Mouse (Mus musculus) ES-Bruce4 (cell line): ENCODE data around the gene Chit1. TPM values are rescaled to one million over a fixed set of nuclear protein-coding genes. Genes with fewer than 3 reads are reported as not detected.

Experiments
- H3K27ac ChIP-seq: 2 replicates; pipeline ENCODE4 v1.5.1; 2012; ENCODE audit warnings: low read length, inconsistent platforms; ENCODE audit not compliant: insufficient read depth
- H3K27me3 ChIP-seq: 2 replicates; pipeline ENCODE4 v1.6.1; 2012; ENCODE audit warnings: mild to moderate bottlenecking, low read length, inconsistent platforms; ENCODE audit not compliant: control insufficient read depth, poor library complexity, insufficient read depth, severe bottlenecking
- H3K36me3 ChIP-seq: 2 replicates; pipeline ENCODE4 v1.6.1; 2012; ENCODE audit warnings: inconsistent platforms, mild to moderate bottlenecking, low read length, moderate library complexity; ENCODE audit not compliant: control insufficient read depth, poor library complexity, insufficient read depth, severe bottlenecking
- H3K4me1 ChIP-seq: one replicate; pipeline ENCODE4 v1.8.1; 2011; ENCODE audit warnings: low read length; ENCODE audit not compliant: control insufficient read depth, insufficient read depth
- H3K4me3 ChIP-seq: 2 replicates; pipeline ENCODE4 v1.5.1; 2011; ENCODE audit warnings: low read depth, mild to moderate bottlenecking, low read length
- H3K9ac ChIP-seq: 2 replicates; pipeline ENCODE4 v1.6.1; 2012; ENCODE audit warnings: low read depth, mild to moderate bottlenecking, inconsistent platforms; ENCODE audit not compliant: poor library complexity, severe bottlenecking
- H3K9me3 ChIP-seq: replicated peaks from 2 replicates; pipeline ENCODE4 v1.6.1; 2012; ENCODE audit warnings: mild to moderate bottlenecking, low read length, inconsistent platforms; ENCODE audit not compliant: control insufficient read depth, poor library complexity, insufficient read depth, severe bottlenecking
- CTCF ChIP-seq: IDR thresholded peaks from one replicate; pipeline ENCODE4 v1.8.1; 2011; ENCODE audit warnings: low read depth, low read length
- EP300 ChIP-seq: IDR thresholded peaks from 2 replicates; pipeline ENCODE4 v1.6.1; 2011; ENCODE audit warnings: low read depth, low read length; ENCODE audit not compliant: insufficient read depth
- POLR2A ChIP-seq: IDR thresholded peaks from one replicate; pipeline ENCODE4 v1.8.1; 2011; ENCODE audit warnings: low read length; ENCODE audit not compliant: insufficient read depth
- polyA plus RNA-seq: library from polyadenylated mRNA; stranded (reverse); fragments of >200 nt; gene quantifications from 2 replicates; pipeline ENCODE4 v1.2.4, GENCODE M21; 2011; ENCODE audit warnings: low read depth; ENCODE audit not compliant: missing spikeins, insufficient read depth, insufficient read length

Gene Chit1
- polyA plus RNA-seq, 1 experiment = not detected

DNA sequence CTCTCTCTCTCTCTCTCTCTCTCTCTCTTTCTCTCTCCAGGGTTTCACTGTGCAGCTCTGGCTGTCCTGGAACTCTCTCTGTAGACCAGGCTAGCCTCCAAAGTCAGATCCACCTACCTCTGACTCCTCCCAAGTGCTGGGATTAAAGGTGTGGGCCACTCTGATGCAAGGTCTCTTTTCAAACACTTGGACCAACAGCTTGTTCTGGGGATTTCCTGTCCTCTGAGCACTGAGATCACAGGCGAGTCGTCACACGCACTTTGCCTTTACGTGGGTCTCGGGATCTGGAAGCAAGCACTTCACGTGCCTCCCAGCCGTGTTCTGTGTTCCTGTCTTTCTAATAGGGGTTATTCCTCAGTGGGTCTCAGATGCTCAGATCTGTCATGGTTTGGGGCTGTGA lies 3.0 kb downstream of the Chit1 start:
- Histone ChIP-seq H3K9ac (no peak overlapping the region), H3K4me1 (no peaks in the 10 kb centered on the region), H3K9me3 (no peaks in the 10 kb centered on the region), H3K27me3 (no peaks in the 10 kb centered on the region), H3K4me3 (no peak overlapping the region), H3K36me3 (no peaks in the 10 kb centered on the region), H3K27ac (no peak overlapping the region)
- no peak for TF ChIP-seq EP300
- TF ChIP-seq CTCF = no peak
- TF ChIP-seq POLR2A = no peak

DNA sequence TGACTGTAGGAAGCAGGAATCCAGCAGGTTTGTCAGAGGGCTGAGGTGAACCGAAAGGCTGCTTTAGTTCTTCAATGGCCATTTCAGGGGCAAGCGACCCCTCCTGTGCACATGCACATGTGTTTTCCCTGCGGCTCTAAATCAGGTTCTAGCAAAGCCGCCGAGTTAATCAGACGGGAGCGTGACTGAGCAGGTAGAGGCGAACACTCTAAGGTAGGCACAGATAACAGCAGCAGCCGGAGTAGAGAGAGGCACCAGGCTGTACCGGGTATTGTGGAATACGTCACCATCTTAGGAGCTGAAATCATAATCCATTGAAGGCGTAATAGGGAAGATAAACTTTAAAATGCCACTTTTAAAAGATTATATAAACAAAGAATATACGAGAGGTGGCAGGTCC lies 3.7 kb downstream of the Chit1 start:
- Histone ChIP-seq H3K9me3 (no peaks in the 10 kb centered on the region), H3K4me3 (no peak overlapping the region), H3K27me3 (no peaks in the 10 kb centered on the region), H3K4me1 (no peaks in the 10 kb centered on the region), H3K36me3 (no peaks in the 10 kb centered on the region), H3K27ac (no peak overlapping the region), H3K9ac (no peak overlapping the region)
- no peak for TF ChIP-seq EP300

DNA sequence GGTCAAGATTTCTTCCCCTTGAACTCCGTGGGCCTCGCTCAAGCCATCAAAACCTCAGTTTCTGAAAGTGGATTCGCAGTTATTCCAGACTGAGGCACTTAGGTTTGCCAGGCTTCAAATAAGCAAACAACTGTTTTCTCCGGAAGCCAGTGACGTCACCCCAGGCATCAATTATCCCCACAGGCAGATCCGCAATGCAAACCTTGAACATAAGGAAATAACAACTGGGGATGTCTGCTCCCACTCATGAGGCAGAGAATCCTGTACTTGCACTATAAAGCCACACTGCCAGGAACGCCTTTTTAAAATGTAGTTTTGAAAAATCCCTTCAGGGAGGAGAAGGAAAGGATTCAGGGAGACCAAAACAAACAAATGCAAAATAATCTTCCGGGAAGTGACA lies 4.4 kb downstream of the Chit1 start:
- no peak overlapping the region for H3K4me3 ChIP-seq
- H3K36me3 ChIP-seq = no peaks in the 10 kb centered on the region
- H3K9ac ChIP-seq = no peak overlapping the region
- H3K4me1 ChIP-seq = no peaks in the 10 kb centered on the region
- H3K27ac ChIP-seq = no peak overlapping the region
- no peak for TF ChIP-seq CTCF
- no peak for TF ChIP-seq EP300
- no peak for TF ChIP-seq POLR2A
- H3K27me3 ChIP-seq = no peaks in the 10 kb centered on the region
- no peaks in the 10 kb centered on the region for H3K9me3 ChIP-seq

DNA sequence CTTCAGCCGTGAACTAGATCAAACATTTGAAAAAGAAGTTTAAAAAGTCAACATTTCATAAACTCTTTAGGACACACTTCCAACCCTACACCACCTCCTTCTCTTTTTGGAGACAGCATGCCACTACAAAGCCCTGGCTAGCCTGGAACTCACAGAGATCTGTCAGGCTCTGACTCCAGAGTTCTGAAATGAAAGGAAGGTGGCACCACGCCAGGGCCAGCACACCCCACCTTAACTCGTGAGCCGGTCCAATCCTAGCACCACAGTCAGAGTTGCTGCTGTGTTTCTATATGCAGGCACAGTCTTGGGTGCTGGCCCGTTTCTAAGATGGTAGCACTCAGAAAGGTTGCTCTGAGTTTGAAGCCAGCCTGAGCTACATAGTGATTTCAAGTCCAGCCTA lies 6.1 kb downstream of the Chit1 start:
- Histone ChIP-seq H3K9ac (no peak overlapping the region), H3K9me3 (no peaks in the 10 kb centered on the region), H3K27ac (no peak overlapping the region), H3K27me3 (no peaks in the 10 kb centered on the region), H3K4me3 (no peak overlapping the region), H3K4me1 (no peaks in the 10 kb centered on the region), H3K36me3 (no peaks in the 10 kb centered on the region)
- no peak for TF ChIP-seq EP300
- no peak for TF ChIP-seq POLR2A
- TF ChIP-seq CTCF = no peak

DNA sequence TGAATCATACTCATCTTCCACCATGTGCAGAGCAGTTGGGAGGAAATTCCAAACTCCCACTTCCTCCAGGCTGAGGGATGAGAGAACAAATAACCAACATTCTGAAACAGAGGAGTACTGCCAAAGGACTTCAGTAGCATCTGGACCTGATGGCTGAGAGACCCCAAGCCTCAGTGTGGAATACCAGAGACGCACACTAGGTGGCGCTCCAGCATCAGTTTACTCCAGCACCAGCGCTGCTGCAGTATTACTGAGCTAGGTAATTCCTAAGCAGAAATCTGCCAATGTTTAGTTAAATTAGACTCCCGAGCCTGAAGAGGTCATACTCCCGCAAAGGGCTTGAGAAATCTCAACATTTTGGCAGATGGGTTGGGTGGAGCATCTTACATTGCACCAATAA lies 9.1 kb downstream of the Chit1 start:
- Histone ChIP-seq H3K9me3 (no peaks in the 10 kb centered on the region), H3K4me3 (no peak overlapping the region), H3K27me3 (no peaks in the 10 kb centered on the region), H3K27ac (no peak overlapping the region), H3K4me1 (no peaks in the 10 kb centered on the region), H3K9ac (no peak overlapping the region), H3K36me3 (no peaks in the 10 kb centered on the region)
- TF ChIP-seq EP300 (no peak), POLR2A (no peak), CTCF (peak; percentile 98)

DNA sequence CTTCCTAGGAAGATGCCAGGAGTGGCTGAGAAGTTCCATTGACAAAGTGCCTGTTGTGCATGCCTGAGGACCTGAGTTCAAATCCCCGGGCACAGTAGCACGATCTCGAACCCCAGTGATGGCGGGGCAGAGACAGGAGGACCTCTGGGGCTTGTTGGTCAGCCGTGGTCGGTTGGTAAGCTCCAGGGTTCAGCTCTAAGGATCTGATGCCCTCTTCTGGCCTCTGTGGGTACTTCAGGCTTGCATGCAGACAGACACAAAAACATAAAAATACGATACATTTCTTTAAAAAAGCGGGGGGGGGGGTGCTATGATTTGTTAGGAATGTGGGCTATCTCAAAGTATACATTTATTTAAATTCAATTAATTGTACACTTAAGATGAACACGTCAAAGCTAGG lies 11.2 kb downstream of the Chit1 start:
- Histone ChIP-seq H3K9me3 (no peaks in the 10 kb centered on the region), H3K27ac (no peak overlapping the region), H3K4me3 (no peak overlapping the region), H3K27me3 (no peaks in the 10 kb centered on the region), H3K9ac (no peak overlapping the region), H3K4me1 (no peaks in the 10 kb centered on the region), H3K36me3 (no peaks in the 10 kb centered on the region)
- TF ChIP-seq EP300 = no peak
- TF ChIP-seq CTCF = peak; percentile 60
